Mouse (Mus musculus) lung, embryonic 14.5 days (tissue): ENCODE data around the gene Spp2. TPM values are rescaled to one million over a fixed set of nuclear protein-coding genes. Genes with fewer than 3 reads are reported as not detected.
"Not testable (repeated sequence)": the region's sequence is repeated elsewhere in the genome, so short reads cannot be mapped to it uniquely, and the experiment has no call there.

ENCODE experiments used
- ATAC-seq: fragments of 200-750 bp; cut with Nextera tagmentation; 2 replicates; pipeline ENCODE4 v1.8.0; 2017; ENCODE audit warnings: mild to moderate bottlenecking, moderate TSS enrichment, moderate library complexity; ENCODE audit not compliant: insufficient read depth
- DNase-seq: peaks from one replicate; pipeline ENCODE4 v3.0.0-alpha.2; 2015
- H3K27ac ChIP-seq: fragments of 300-500 bp; sonication (generic); 2 replicates; pipeline ENCODE4 v1.5.1; 2014; ENCODE audit warnings: low read depth, mild to moderate bottlenecking, moderate library complexity
- H3K27me3 ChIP-seq: fragments of 300-500 bp; sonication (generic); 2 replicates; pipeline ENCODE4 v1.6.1; 2014; ENCODE audit warnings: low read length, control low read depth; ENCODE audit not compliant: insufficient read depth
- H3K36me3 ChIP-seq: fragments of 300-500 bp; sonication (generic); 2 replicates; pipeline ENCODE4 v1.6.1; 2014; ENCODE audit warnings: control low read depth; ENCODE audit not compliant: insufficient read depth
- H3K4me1 ChIP-seq: fragments of 300-500 bp; sonication (generic); 2 replicates; pipeline ENCODE4 v1.6.1; 2014; ENCODE audit warnings: antibody characterized with exemption, control low read depth; ENCODE audit not compliant: insufficient read depth
- H3K4me2 ChIP-seq: fragments of 300-500 bp; sonication (generic); 2 replicates; pipeline ENCODE4 v1.6.1; 2014; ENCODE audit warnings: mild to moderate bottlenecking
- H3K4me3 ChIP-seq: fragments of 300-500 bp; sonication (generic); 2 replicates; pipeline ENCODE4 v1.5.1; 2014; ENCODE audit warnings: low read depth, low read length
- H3K9ac ChIP-seq: fragments of 300-500 bp; sonication (generic); 2 replicates; pipeline ENCODE4 v1.6.1; 2014
- H3K9me3 ChIP-seq: fragments of 300-500 bp; sonication (generic); 2 replicates; pipeline ENCODE4 v1.6.1; 2016; ENCODE audit warnings: low read depth, low read length, control low read depth
- CTCF ChIP-seq: IDR thresholded peaks from 2 replicates; pipeline ENCODE4 v1.5.1; 2016; ENCODE audit warnings: antibody characterized with exemption, low read depth
- WGBS: fragments of 180-500 bp; shearing (Covaris S2); extraction: QIAGEN DNeasy Blood & Tissue Kit; methylation state at CpG from one replicate; pipeline ENCODE4 v1.1.7; 2014; 5-methylcytosine and 5-hydroxymethylcytosine counted together
- polyA plus RNA-seq: library from polyadenylated mRNA; unstranded; fragments of >200 nt; fragmentation: Nextera tagmentation; extraction: Ambion mirVana; gene quantifications from 2 replicates; pipeline ENCODE4 v1.2.1, GENCODE M21; 2014

The Spp2 gene
- polyA plus RNA-seq, 1 experiment from 2014 or later = 0.37 TPM

DNA sequence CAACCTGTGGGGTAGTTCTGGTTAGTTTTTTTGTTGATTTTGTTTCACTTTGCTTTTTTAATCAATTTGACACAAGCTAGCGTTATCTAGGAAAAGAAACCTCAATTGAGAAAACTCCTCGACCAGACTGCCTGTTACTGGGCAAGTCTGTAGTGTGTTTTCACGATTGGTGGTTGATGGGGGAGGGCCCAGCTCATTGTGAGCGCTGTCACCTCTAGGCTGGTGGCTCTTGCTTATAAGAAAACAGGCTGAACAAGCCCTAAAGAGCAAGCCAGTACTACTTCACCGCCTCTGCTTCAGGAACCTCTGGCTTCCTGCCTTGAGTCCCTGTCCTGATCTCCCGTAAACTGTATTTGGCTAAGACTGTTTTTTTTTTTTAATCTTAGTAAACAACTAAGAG is 40.7 kb downstream of the Spp2 start:
- no peak for ATAC-seq
- TF ChIP-seq CTCF = no peak
- Histone ChIP-seq H3K9me3 (no peaks in the 10 kb centered on the region), H3K27me3 (no peaks in the 10 kb centered on the region), H3K9ac (no peak overlapping the region), H3K4me2 (no peak overlapping the region), H3K27ac (0 out of 2 replicates have a peak overlapping the region, but pooled peaks have one; percentile 18), H3K4me1 (no peaks in the 10 kb centered on the region), H3K4me3 (no peak overlapping the region), H3K36me3 (no peaks in the 10 kb centered on the region)
- 16% methylated on average over 6 of the region's 6 CpGs for WGBS
- DNase-seq = no peak

DNA sequence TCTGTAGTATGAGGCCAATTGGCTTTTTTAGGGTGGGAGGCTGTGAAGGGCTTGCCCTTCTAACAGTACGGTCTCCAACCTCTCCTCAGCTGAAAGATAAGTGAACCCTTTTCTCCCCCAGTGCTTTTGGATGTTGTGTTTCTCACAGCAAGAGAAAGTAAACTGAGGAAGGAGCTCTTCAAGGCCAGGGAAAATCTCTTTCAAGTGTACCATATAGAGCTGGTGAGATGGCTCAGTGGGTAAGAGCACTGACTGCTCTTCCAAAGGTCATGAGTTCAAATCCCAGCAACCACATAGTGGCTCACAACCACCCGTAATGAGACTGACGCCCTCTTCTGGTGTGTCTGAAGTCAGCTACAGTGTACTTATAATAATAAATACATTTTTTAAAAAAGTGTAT is 41.3 kb downstream of the Spp2 start:
- 74% methylated on average over 3 of the region's 3 CpGs for WGBS
- H3K27me3 ChIP-seq, H3K36me3 ChIP-seq, H3K9me3 ChIP-seq, DNase-seq, H3K4me3 ChIP-seq, H3K4me1 ChIP-seq, H3K27ac ChIP-seq, ATAC-seq, H3K4me2 ChIP-seq, H3K9ac ChIP-seq: not testable (repeated sequence)

DNA sequence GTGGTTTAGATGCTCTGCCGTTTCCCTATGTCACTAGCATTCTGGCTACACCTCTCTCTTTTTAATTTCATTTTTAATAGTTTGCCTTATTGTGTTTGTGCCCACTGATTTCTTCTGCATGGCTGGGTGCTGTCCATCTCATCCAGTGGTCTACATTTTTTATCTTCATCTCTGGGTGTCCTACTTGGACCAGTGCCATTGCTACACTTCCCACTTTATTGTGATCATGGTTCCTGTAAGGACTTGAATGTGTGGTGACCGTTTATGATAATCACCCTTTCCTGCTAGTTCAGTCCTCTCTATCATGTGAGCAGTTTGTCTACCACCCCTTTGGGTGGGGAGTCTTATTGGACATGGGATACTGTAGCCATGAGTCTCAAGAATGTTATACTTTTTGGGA is 43.0 kb downstream of the Spp2 start:
- Histone ChIP-seq H3K4me3 (no peak overlapping the region), H3K4me1 (no peaks in the 10 kb centered on the region), H3K4me2 (no peak overlapping the region), H3K27ac (no peak overlapping the region), H3K27me3 (no peaks in the 10 kb centered on the region), H3K9ac (no peak overlapping the region), H3K9me3 (no peaks in the 10 kb centered on the region), H3K36me3 (no peaks in the 10 kb centered on the region)
- WGBS = 55% methylated on average over 2 of the region's 2 CpGs
- TF ChIP-seq CTCF = no peak
- DNase-seq = no peak
- no peak for ATAC-seq

- no peak overlapping the region for H3K4me3 ChIP-seq
- H3K27ac ChIP-seq = no peak overlapping the region
- no peak overlapping the region for H3K4me2 ChIP-seq
- H3K9ac ChIP-seq = no peak overlapping the region
- WGBS = 72% methylated on average over 4 of the region's 4 CpGs
- no peaks in the 10 kb centered on the region for H3K27me3 ChIP-seq
- DNase-seq = no peak
- no peak for ATAC-seq
- no peaks in the 10 kb centered on the region for H3K36me3 ChIP-seq
- no peak for TF ChIP-seq CTCF
- H3K4me1 ChIP-seq = 0 out of 2 replicates have a peak, but pooled peaks cover under 1% of the 10 kb centered on the region
- no peaks in the 10 kb centered on the region for H3K9me3 ChIP-seq
Observed at GRCm38 (mm10) chr1:88450668-88451067, 43.9 kb downstream of the Spp2 start.

- no peak overlapping the region for H3K4me3 ChIP-seq
Observed at GRCm38 (mm10) chr1:88452198-88452597, 45.4 kb downstream of the Spp2 start.

GRCm38 (mm10) chr1:88454703-88455102 is 47.9 kb downstream of the Spp2 start:
- Histone ChIP-seq H3K9ac (no peak overlapping the region), H3K27me3 (no peaks in the 10 kb centered on the region), H3K27ac (peak overlapping the region; percentile 48; the same call in 1 of the 2 replicates), H3K4me3 (no peak overlapping the region), H3K9me3 (no peaks in the 10 kb centered on the region), H3K4me1 (0 out of 2 replicates have a peak, but pooled peaks cover 4% of the 10 kb centered on the region), H3K4me2 (no peak overlapping the region), H3K36me3 (no peaks in the 10 kb centered on the region)
- 30% methylated on average over 3 of the region's 3 CpGs for WGBS
- TF ChIP-seq CTCF = no peak
- no peak for ATAC-seq
- no peak for DNase-seq

More at GRCm38 (mm10) chr1:88452198-88452597, 45.4 kb downstream of the Spp2 start:
- no peaks in the 10 kb centered on the region for H3K27me3 ChIP-seq
- DNase-seq (no peak), ATAC-seq (no peak)
- no peaks in the 10 kb centered on the region for H3K9me3 ChIP-seq
- no peak overlapping the region for H3K9ac ChIP-seq
- no peak for TF ChIP-seq CTCF
- WGBS = 76% methylated on average over 6 of the region's 6 CpGs
- H3K27ac ChIP-seq = no peak overlapping the region
- no peaks in the 10 kb centered on the region for H3K36me3 ChIP-seq
- no peak overlapping the region for H3K4me2 ChIP-seq
- H3K4me1 ChIP-seq = 0 out of 2 replicates have a peak, but pooled peaks cover 4% of the 10 kb centered on the region

GRCm38 (mm10) chr1:88455761-88456160 is 49.0 kb downstream of the Spp2 start:
- Histone ChIP-seq H3K9me3 (no peaks in the 10 kb centered on the region), H3K27ac (0 out of 2 replicates have a peak overlapping the region, but pooled peaks have one; percentile 30), H3K9ac (no peak overlapping the region), H3K4me3 (no peak overlapping the region), H3K27me3 (no peaks in the 10 kb centered on the region), H3K4me1 (0 out of 2 replicates have a peak, but pooled peaks cover 4% of the 10 kb centered on the region), H3K36me3 (no peaks in the 10 kb centered on the region), H3K4me2 (no peak overlapping the region)
- WGBS = 65% methylated on average over 3 of the region's 3 CpGs
- TF ChIP-seq CTCF = no peak
- DNase-seq (no peak), ATAC-seq (no peak)
